Mouse (Mus musculus) embryonic facial prominence, embryonic 11.5 days (tissue): Measurements from ENCODE around the gene Awat2. TPM values are rescaled to one million over a fixed set of nuclear protein-coding genes. Genes with fewer than 3 reads are reported as not detected.

Experiments used
- ATAC-seq: fragments of 200-750 bp; cut with Nextera tagmentation; replicated peaks from 2 replicates; pipeline ENCODE4 v1.8.0; 2017; ENCODE audit warnings: low read depth; ENCODE audit not compliant: insufficient number of reproducible peaks, low FRiP score, low TSS enrichment
- DNase-seq: peaks from one replicate; pipeline ENCODE4 v3.0.0-alpha.2; 2015; ENCODE audit warnings: low spot score
- H3K27ac ChIP-seq: fragments of 300-500 bp; sonication (generic); replicated peaks from 2 replicates; pipeline ENCODE4 v1.5.1; 2014; ENCODE audit warnings: mild to moderate bottlenecking, low read depth, low read length, control low read depth
- H3K27me3 ChIP-seq: fragments of 300-500 bp; sonication (generic); 2 replicates; pipeline ENCODE4 v1.6.1; 2014; ENCODE audit warnings: mild to moderate bottlenecking, low read length, moderate library complexity, mixed read lengths; ENCODE audit not compliant: control insufficient read depth, insufficient read depth
- H3K36me3 ChIP-seq: fragments of 300-500 bp; sonication (generic); replicated peaks from 2 replicates; pipeline ENCODE4 v1.6.1; 2014; ENCODE audit warnings: low read depth, mild to moderate bottlenecking, low read length, moderate library complexity, mixed read lengths; ENCODE audit not compliant: control insufficient read depth, insufficient read depth
- H3K4me1 ChIP-seq: fragments of 300-500 bp; sonication (generic); 2 replicates; pipeline ENCODE4 v1.6.1; 2014; ENCODE audit warnings: low read length, mixed read lengths; ENCODE audit not compliant: control insufficient read depth, insufficient read depth
- H3K4me2 ChIP-seq: fragments of 300-500 bp; sonication (generic); 2 replicates; pipeline ENCODE4 v1.6.1; 2014; ENCODE audit warnings: low read depth, mild to moderate bottlenecking, control low read depth, low read length, moderate library complexity
- H3K4me3 ChIP-seq: fragments of 300-500 bp; sonication (generic); 2 replicates; pipeline ENCODE4 v1.5.1; 2014; ENCODE audit warnings: low read depth, low read length, control low read depth
- H3K9ac ChIP-seq: fragments of 300-500 bp; sonication (generic); replicated peaks from 2 replicates; pipeline ENCODE4 v1.6.1; 2014; ENCODE audit warnings: mild to moderate bottlenecking, control low read depth, low read length
- H3K9me3 ChIP-seq: fragments of 300-500 bp; sonication (generic); replicated peaks from 2 replicates; pipeline ENCODE4 v1.6.1; 2016; ENCODE audit warnings: mild to moderate bottlenecking, low read length, inconsistent platforms, mixed read lengths; ENCODE audit not compliant: control insufficient read depth
- WGBS: fragments of 180-500 bp; shearing (Covaris S2); extraction: QIAGEN DNeasy Blood & Tissue Kit; methylation state at CpG from one replicate; pipeline ENCODE4 v1.1.7; 2014; 5-methylcytosine and 5-hydroxymethylcytosine counted together
- polyA plus RNA-seq: library from polyadenylated mRNA; unstranded; fragments of >200 nt; fragmentation: Nextera tagmentation; extraction: Ambion mirVana; gene quantifications from 2 replicates; pipeline ENCODE4 v1.2.1, GENCODE M21; 2014

The Awat2 gene
- polyA plus RNA-seq, 1 experiment from 2014 or later: 0.55 TPM

DNA sequence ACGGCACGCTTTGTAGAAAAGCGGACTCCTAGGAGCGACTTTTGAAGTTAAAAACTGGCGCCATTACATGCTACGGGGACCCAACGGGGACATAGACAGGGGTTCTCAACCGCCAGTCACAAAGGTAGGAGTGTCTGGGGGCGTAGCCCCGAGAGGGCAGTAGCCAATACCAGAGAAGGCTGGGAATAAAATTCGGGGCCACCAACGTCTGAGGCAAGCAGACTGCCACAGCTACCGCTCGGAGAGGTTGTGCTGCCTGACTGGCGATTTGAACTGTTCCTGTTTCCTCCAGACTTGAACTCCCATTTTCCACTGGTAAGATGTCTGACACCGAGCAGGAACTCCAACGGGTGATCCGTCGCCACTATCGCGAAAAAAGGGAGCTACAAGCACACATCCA lies 13.8 kb downstream of the Awat2 start, which contains the start of gene Otud6a:
Gene Otud6a (plus strand): TSS at position 321 of the 400 bp plus-strand sequence.
- no peaks in the 10 kb centered on the region for H3K27me3 ChIP-seq
- H3K4me2 ChIP-seq: no peak within 1 kb of the TSS
- no peak for DNase-seq
- H3K9ac ChIP-seq: no peak within 1 kb of the TSS
- H3K9me3 ChIP-seq: no peaks in the 10 kb centered on the region
- 90% methylated on average over 21 of the region's 21 CpGs for WGBS
- no peaks in the 10 kb centered on the region for H3K36me3 ChIP-seq
- no peaks in the 10 kb centered on the region for H3K4me1 ChIP-seq
- H3K27ac ChIP-seq: no peak within 1 kb of the TSS
- ATAC-seq: no peak
- H3K4me3 ChIP-seq: no peak within 1 kb of the TSS

- Histone ChIP-seq H3K9me3 (no peaks in the 10 kb centered on the region), H3K9ac (no peak overlapping the region), H3K27me3 (no peaks in the 10 kb centered on the region), H3K36me3 (no peaks in the 10 kb centered on the region), H3K4me1 (no peaks in the 10 kb centered on the region), H3K27ac (no peak overlapping the region), H3K4me2 (no peak overlapping the region), H3K4me3 (no peak overlapping the region)
- ATAC-seq (no peak), DNase-seq (no peak)
- 83% methylated on average over 1 of the region's 1 CpGs for WGBS
Observed at GRCm38 (mm10) chrX:100409245-100409644, 33.3 kb downstream of the Awat2 start.

DNA sequence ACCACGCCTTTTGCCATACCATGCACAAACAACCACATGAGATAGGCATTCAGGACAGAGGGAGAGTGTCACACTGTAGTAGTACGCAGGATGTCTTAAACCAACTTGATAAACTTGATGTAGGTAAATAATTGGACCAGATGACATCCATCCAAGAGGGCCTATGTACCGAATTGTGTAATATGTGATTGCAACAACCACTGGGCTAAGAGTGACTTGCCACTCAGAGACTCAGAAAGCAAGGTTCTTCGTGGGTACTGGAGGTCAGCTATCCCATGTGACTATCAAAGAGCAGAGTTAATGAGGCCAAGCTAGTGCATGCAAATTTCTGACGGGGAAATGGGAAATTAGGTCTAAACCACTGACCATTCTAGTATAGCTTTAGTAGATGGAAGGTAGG lies 40.9 kb downstream of the Awat2 start:
- no peak for DNase-seq
- no peak overlapping the region for H3K4me2 ChIP-seq
- H3K4me1 ChIP-seq: no peaks in the 10 kb centered on the region
- no peaks in the 10 kb centered on the region for H3K27me3 ChIP-seq
- H3K4me3 ChIP-seq: no peak overlapping the region
- 74% methylated on average over 5 of the region's 5 CpGs for WGBS
- no peak overlapping the region for H3K9ac ChIP-seq
- ATAC-seq: no peak
- no peaks in the 10 kb centered on the region for H3K9me3 ChIP-seq
- no peak overlapping the region for H3K27ac ChIP-seq
- no peaks in the 10 kb centered on the region for H3K36me3 ChIP-seq

- ATAC-seq (no peak), DNase-seq (no peak)
- no peak overlapping the region for H3K9ac ChIP-seq
- no peaks in the 10 kb centered on the region for H3K36me3 ChIP-seq
- H3K27ac ChIP-seq: no peak overlapping the region
- no peak overlapping the region for H3K4me3 ChIP-seq
- no peaks in the 10 kb centered on the region for H3K27me3 ChIP-seq
- H3K4me2 ChIP-seq: no peak overlapping the region
- no peaks in the 10 kb centered on the region for H3K4me1 ChIP-seq
- H3K9me3 ChIP-seq: no peaks in the 10 kb centered on the region
Observed at GRCm38 (mm10) chrX:100400900-100401299, 41.6 kb downstream of the Awat2 start.

GRCm38 (mm10) chrX:100395026-100395425 lies 47.5 kb downstream of the Awat2 start:
- 80% methylated on average over 8 of the region's 8 CpGs for WGBS
- Histone ChIP-seq H3K4me1 (no peaks in the 10 kb centered on the region), H3K36me3 (no peaks in the 10 kb centered on the region), H3K9ac (no peak overlapping the region), H3K4me3 (no peak overlapping the region), H3K27me3 (no peaks in the 10 kb centered on the region), H3K4me2 (no peak overlapping the region), H3K27ac (no peak overlapping the region), H3K9me3 (no peaks in the 10 kb centered on the region)
- DNase-seq (peak; percentile 1), ATAC-seq (no peak)

DNA sequence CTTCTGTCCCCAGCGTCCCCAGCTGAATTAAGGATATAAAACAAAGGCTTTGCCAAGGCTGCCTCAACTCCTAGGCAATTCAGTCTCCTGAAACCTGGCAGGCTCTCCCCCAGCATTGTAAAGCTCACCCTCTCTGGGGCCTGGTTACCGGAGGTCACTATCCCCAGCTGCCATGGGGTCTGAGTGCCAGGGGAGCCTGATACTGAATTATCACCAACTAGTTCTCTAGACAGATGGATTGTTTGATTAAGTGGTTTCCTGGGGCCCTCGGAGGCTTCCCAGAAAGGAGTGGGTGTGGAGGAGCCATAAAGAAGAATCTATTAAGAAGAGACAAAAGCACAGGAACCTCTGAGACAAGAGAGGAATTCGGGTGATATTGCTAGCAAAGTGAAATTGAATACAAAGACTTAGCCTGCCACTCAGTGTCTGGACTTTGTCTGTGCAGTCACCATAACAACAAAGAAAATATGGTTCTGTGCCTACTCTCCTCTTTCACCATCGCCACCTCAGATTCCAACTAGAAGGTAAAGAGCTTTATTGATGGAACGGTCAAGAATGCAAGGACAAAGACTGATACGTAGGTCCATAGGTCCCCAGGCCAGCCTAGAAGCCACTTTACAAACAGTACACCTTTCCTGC lies 48.2 kb downstream of the Awat2 start:
- no peaks in the 10 kb centered on the region for H3K27me3 ChIP-seq
- H3K9me3 ChIP-seq: no peaks in the 10 kb centered on the region
- no peak for DNase-seq
- H3K4me2 ChIP-seq: no peak overlapping the region
- no peaks in the 10 kb centered on the region for H3K36me3 ChIP-seq
- ATAC-seq: no peak
- WGBS: 77% methylated on average over 7 of the region's 7 CpGs
- no peaks in the 10 kb centered on the region for H3K4me1 ChIP-seq
- H3K4me3 ChIP-seq: no peak overlapping the region
- H3K9ac ChIP-seq: no peak overlapping the region
- no peak overlapping the region for H3K27ac ChIP-seq

DNA sequence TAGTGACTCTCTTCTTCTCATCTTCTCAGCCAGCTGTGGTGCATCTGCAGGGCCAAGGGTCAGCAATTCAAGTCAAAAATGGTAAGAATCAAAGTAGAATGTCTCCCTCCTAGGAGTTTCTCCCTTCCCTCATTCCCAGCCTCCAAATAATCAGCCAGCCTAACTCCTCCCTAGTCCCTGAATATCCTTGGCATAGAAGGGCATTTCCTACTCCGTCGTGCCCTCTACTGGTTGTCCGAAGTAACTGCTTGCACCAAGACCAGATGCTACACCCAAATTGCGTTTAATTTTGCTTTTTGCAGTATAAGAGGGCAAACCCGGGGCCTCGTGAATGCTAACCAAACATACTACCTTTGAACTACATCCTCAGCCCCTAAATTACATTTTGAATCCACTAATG lies 50.2 kb downstream of the Awat2 start:
- Histone ChIP-seq H3K9me3 (no peaks in the 10 kb centered on the region), H3K4me3 (no peak overlapping the region), H3K36me3 (no peaks in the 10 kb centered on the region), H3K9ac (no peak overlapping the region), H3K27ac (no peak overlapping the region), H3K4me2 (no peak overlapping the region), H3K4me1 (no peaks in the 10 kb centered on the region), H3K27me3 (no peaks in the 10 kb centered on the region)
- no peak for ATAC-seq
- DNase-seq: peak; percentile 64
- WGBS: 30% methylated on average over 6 of the region's 6 CpGs

- H3K27me3 ChIP-seq: no peaks in the 10 kb centered on the region
- H3K4me1 ChIP-seq: no peaks in the 10 kb centered on the region
- H3K9me3 ChIP-seq: no peaks in the 10 kb centered on the region
- no peaks in the 10 kb centered on the region for H3K36me3 ChIP-seq
- no peak for ATAC-seq
- H3K27ac ChIP-seq: no peak overlapping the region
- no peak for DNase-seq
- no peak overlapping the region for H3K4me2 ChIP-seq
- no peak overlapping the region for H3K9ac ChIP-seq
- WGBS: 88% methylated on average over 1 of the region's 1 CpGs
- H3K4me3 ChIP-seq: no peak overlapping the region
Observed at GRCm38 (mm10) chrX:100389887-100390286, 52.6 kb downstream of the Awat2 start.
